Mouse (Mus musculus) stomach, embryonic 15.5 days (tissue): ENCODE data around the gene Ctsa. TPM values are rescaled to one million over a fixed set of nuclear protein-coding genes. Genes with fewer than 3 reads are reported as not detected.

Source experiments
- ATAC-seq: fragments of 200-750 bp; cut with Nextera tagmentation; 2 replicates; pipeline ENCODE4 v1.8.0; 2017; ENCODE audit warnings: low read depth, moderate number of reproducible peaks, moderate TSS enrichment; ENCODE audit not compliant: insufficient read depth, low FRiP score
- H3K27ac ChIP-seq: fragments of 300-500 bp; sonication (generic); 2 replicates; pipeline ENCODE4 v1.5.1; 2015; ENCODE audit warnings: mild to moderate bottlenecking, inconsistent platforms
- H3K27me3 ChIP-seq: fragments of 300-500 bp; sonication (generic); replicated peaks from 2 replicates; pipeline ENCODE4 v1.6.1; 2015; ENCODE audit warnings: inconsistent platforms
- H3K36me3 ChIP-seq: fragments of 300-500 bp; sonication (generic); 2 replicates; pipeline ENCODE4 v1.6.1; 2015; ENCODE audit warnings: inconsistent platforms
- H3K4me1 ChIP-seq: fragments of 300-500 bp; sonication (generic); 2 replicates; pipeline ENCODE4 v1.6.1; 2015; ENCODE audit warnings: inconsistent platforms
- H3K4me2 ChIP-seq: fragments of 300-500 bp; sonication (generic); 2 replicates; pipeline ENCODE4 v1.6.1; 2015; ENCODE audit warnings: mild to moderate bottlenecking, inconsistent platforms
- H3K4me3 ChIP-seq: fragments of 300-500 bp; sonication (generic); replicated peaks from 2 replicates; pipeline ENCODE4 v1.5.1; 2015; ENCODE audit warnings: inconsistent platforms
- H3K9ac ChIP-seq: fragments of 300-500 bp; sonication (generic); 2 replicates; pipeline ENCODE4 v1.6.1; 2015; ENCODE audit warnings: inconsistent platforms
- H3K9me3 ChIP-seq: fragments of 300-500 bp; sonication (generic); 2 replicates; pipeline ENCODE4 v1.6.1; 2016; ENCODE audit warnings: inconsistent platforms
- WGBS: fragments of 180-500 bp; shearing (Covaris S2); methylation state at CpG from one replicate; pipeline ENCODE4 v1.1.7; 2015; 5-methylcytosine and 5-hydroxymethylcytosine counted together
- polyA plus RNA-seq: library from polyadenylated mRNA; unstranded; fragments of >200 nt; fragmentation: Nextera tagmentation; extraction: Ambion mirVana; gene quantifications from 2 replicates; pipeline ENCODE4 v1.2.1, GENCODE M21; 2015

The Ctsa gene
- polyA plus RNA-seq = 132 and 159 TPM in 2 replicates

DNA sequence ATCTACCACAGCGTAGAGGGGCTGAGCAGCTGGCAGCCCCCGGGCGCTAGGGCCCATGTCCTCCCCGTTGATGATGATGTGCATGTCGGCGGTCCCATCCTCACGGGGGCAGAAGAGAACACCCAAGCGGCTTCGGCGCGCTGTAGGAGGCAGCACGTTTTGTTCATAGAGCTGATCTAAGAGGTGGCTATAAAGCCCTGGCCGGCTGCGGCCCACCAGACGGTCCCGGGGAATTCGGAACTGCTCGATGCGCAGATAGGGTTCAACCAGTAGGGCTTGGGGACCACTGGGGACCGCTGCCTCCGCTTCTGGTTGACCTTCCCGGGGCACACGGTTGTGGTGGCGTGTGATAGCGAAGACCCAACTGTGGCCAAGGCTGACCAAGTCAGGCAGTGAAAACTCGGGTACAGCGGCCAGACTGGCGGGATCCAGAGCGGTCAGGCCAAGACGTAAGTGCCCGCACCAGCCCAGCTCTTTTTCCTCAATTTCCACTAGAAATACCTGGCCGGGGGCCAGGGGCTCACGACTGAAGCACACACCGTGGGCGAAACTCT lies at the start of gene Ctsa:
Ctsa (plus strand) TSS at position 126 of the 554 bp plus-strand sequence.
- Histone ChIP-seq H3K4me1 (peaks cover 17% of the 10 kb centered on the region), H3K4me2 (peak within 1 kb of the TSS; percentile 98), H3K9me3 (no peaks in the 10 kb centered on the region), H3K27ac (peak within 1 kb of the TSS; percentile 87), H3K9ac (peak within 1 kb of the TSS; percentile 81), H3K27me3 (no peaks in the 10 kb centered on the region), H3K4me3 (peak within 1 kb of the TSS; percentile 63), H3K36me3 (0 out of 2 replicates have a peak, but pooled peaks cover 3% of the 10 kb centered on the region)
- peak; percentile 69 for ATAC-seq
- WGBS = under 1% methylated on average over 35 of the region's 35 CpGs

DNA sequence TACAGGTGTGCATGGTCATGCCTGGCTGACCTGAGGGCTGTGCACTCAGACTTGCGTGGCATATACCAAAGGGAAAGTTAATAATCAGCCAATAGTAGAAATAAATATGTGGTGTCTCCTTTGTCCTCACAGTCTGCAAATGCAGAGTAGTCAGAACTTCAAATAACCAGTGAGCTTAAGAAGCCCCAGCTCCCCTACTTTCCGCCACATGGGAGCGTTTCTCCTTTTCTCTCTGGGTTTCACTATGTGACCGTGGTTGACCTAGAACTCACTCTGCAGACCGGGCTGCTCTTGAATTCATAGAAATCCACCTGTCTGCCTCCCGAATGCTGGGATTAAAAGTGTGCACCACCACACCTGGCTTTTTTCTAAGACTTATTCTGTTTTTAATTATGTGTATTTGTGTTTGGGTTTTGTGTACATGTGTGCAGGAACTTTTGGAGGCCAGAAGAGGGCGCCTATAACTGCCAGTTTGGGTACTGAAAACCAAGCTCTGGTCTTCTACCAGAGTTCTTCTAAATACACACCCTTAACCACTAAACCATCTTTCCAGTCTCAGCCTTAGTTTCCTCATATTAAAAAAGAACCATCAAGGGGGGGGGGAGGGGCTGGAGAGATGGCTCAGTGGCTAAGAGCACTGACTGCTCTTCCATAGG lies 48.6 kb upstream of the Ctsa start:
- WGBS = 74% methylated on average over 7 of the region's 7 CpGs

GRCm38 (mm10) chr2:164784869-164785420 lies 47.7 kb upstream of the Ctsa start:
- Histone ChIP-seq H3K27me3 (no peaks in the 10 kb centered on the region), H3K4me2 (peak overlapping the region; percentile 84), H3K4me1 (peaks cover 21% of the 10 kb centered on the region; the same call in 1 of the 2 replicates), H3K9me3 (no peaks in the 10 kb centered on the region), H3K36me3 (no peaks in the 10 kb centered on the region), H3K4me3 (peak overlapping the region; percentile 68), H3K27ac (peak overlapping the region; percentile 94), H3K9ac (peak overlapping the region; percentile 73; the same call in 1 of the 2 replicates)
- ATAC-seq = no peak
- WGBS = under 1% methylated on average over 7 of the region's 7 CpGs

More for the DNA sequence above, 48.6 kb upstream of the Ctsa start:
- Histone ChIP-seq H3K27ac (no peak overlapping the region), H3K4me1 (peaks cover 21% of the 10 kb centered on the region; the same call in 1 of the 2 replicates), H3K36me3 (no peaks in the 10 kb centered on the region), H3K4me2 (no peak overlapping the region), H3K4me3 (no peak overlapping the region), H3K27me3 (no peaks in the 10 kb centered on the region), H3K9ac (no peak overlapping the region), H3K9me3 (no peaks in the 10 kb centered on the region)
- no peak for ATAC-seq

GRCm38 (mm10) chr2:164785481-164786387 lies 46.9 kb upstream of the Ctsa start, which contains the start of gene Snx21:
Gene Snx21, plus strand, starts transcription at chr2:164785823.
- Histone ChIP-seq H3K27ac (peak within 1 kb of the TSS; percentile 94), H3K9me3 (no peaks in the 10 kb centered on the region), H3K4me3 (peak within 1 kb of the TSS; percentile 68), H3K9ac (peak within 1 kb of the TSS; percentile 73), H3K36me3 (no peaks in the 10 kb centered on the region), H3K4me1 (peaks cover 21% of the 10 kb centered on the region; the same call in 1 of the 2 replicates), H3K27me3 (no peaks in the 10 kb centered on the region), H3K4me2 (peak within 1 kb of the TSS; percentile 84)
- under 1% methylated on average over 75 of the region's 89 CpGs for WGBS
- peak; percentile 94 for ATAC-seq

GRCm38 (mm10) chr2:164786388-164786885 lies 46.2 kb upstream of the Ctsa start:
- Histone ChIP-seq H3K9ac (peak overlapping the region; percentile 73), H3K4me2 (peak overlapping the region; percentile 84), H3K36me3 (no peaks in the 10 kb centered on the region), H3K27ac (peak overlapping the region; percentile 94), H3K9me3 (no peaks in the 10 kb centered on the region), H3K4me1 (peaks cover 21% of the 10 kb centered on the region; the same call in 1 of the 2 replicates), H3K27me3 (no peaks in the 10 kb centered on the region), H3K4me3 (peak overlapping the region; percentile 68)
- ATAC-seq = no peak
- WGBS = 10% methylated on average over 15 of the region's 15 CpGs

GRCm38 (mm10) chr2:164787032-164787431 lies 45.6 kb upstream of the Ctsa start:
- H3K27me3 ChIP-seq = no peaks in the 10 kb centered on the region
- H3K4me3 ChIP-seq = peak overlapping the region; percentile 68; the same call in 1 of the 2 replicates
- peaks cover 21% of the 10 kb centered on the region; the same call in 1 of the 2 replicates for H3K4me1 ChIP-seq
- H3K9ac ChIP-seq = no peak overlapping the region
- no peaks in the 10 kb centered on the region for H3K9me3 ChIP-seq
- H3K27ac ChIP-seq = 0 out of 2 replicates have a peak overlapping the region, but pooled peaks have one; percentile 6
- 79% methylated on average over 3 of the region's 3 CpGs for WGBS
- peaks cover 4% of the 10 kb centered on the region for H3K36me3 ChIP-seq
- ATAC-seq = no peak
- peak overlapping the region; percentile 84 for H3K4me2 ChIP-seq

GRCm38 (mm10) chr2:164787779-164788178 lies 44.9 kb upstream of the Ctsa start:
- no peak overlapping the region for H3K4me2 ChIP-seq
- H3K27me3 ChIP-seq = no peaks in the 10 kb centered on the region
- peaks cover 21% of the 10 kb centered on the region; the same call in 1 of the 2 replicates for H3K4me1 ChIP-seq
- ATAC-seq = no peak
- peaks cover 11% of the 10 kb centered on the region for H3K36me3 ChIP-seq
- no peak overlapping the region for H3K27ac ChIP-seq
- H3K9ac ChIP-seq = no peak overlapping the region
- no peaks in the 10 kb centered on the region for H3K9me3 ChIP-seq
- WGBS = 79% methylated on average over 10 of the region's 10 CpGs
- no peak overlapping the region for H3K4me3 ChIP-seq

DNA sequence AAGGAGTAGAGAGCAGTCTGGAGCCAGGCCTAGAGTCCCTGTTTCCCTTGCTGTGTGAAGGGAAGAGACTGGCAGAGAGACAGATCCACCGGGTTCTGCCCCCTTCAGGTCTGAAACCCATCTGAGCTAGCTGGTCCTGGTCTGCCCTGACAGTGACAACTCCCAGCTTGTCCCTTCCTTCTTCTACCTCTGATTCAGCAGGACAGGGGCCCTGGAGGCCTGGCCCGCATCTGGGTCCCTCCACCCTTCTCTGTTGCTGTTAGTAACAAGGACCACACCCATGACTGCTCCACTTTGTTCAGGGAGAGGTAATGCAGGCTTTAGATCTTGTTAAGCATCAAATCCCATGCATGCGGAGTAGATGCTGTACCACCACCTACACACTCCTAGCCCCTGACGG lies 44.3 kb upstream of the Ctsa start:
- Histone ChIP-seq H3K9me3 (no peaks in the 10 kb centered on the region), H3K27ac (no peak overlapping the region), H3K4me2 (no peak overlapping the region), H3K9ac (no peak overlapping the region), H3K4me1 (peaks cover 21% of the 10 kb centered on the region; the same call in 1 of the 2 replicates), H3K4me3 (no peak overlapping the region), H3K27me3 (no peaks in the 10 kb centered on the region), H3K36me3 (peaks cover 14% of the 10 kb centered on the region)
- ATAC-seq = no peak
- 59% methylated on average over 4 of the region's 4 CpGs for WGBS

- H3K36me3 ChIP-seq = peaks cover 28% of the 10 kb centered on the region
- H3K4me1 ChIP-seq = peaks cover 18% of the 10 kb centered on the region
- WGBS = 65% methylated on average over 4 of the region's 4 CpGs
These were observed 42.2 kb upstream of the Ctsa start for GRCm38 (mm10) chr2:164790451-164790850.

DNA sequence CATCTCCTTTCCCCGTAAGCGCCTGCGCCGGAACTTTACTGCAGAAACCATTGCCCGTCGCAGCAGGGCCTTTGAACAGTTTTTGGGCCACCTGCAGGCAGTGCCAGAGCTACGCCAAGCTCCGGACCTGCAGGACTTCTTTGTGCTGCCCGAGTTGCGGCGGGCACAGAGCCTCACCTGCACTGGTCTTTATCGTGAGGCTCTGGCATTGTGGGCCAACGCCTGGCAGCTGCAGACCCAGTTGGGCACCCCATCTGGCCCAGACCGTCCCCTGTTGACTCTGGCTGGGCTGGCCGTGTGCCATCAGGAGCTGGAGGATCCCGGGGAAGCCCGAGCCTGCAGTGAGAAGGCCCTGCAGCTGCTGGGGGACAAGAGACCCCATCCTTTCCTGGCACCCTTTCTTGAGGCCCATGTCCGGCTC lies 40.8 kb upstream of the Ctsa start:
- no peak overlapping the region for H3K27ac ChIP-seq
- no peak overlapping the region for H3K9ac ChIP-seq

More at GRCm38 (mm10) chr2:164790451-164790850, 42.2 kb upstream of the Ctsa start:
- no peak overlapping the region for H3K4me3 ChIP-seq
- H3K4me2 ChIP-seq = no peak overlapping the region
- H3K9me3 ChIP-seq = no peaks in the 10 kb centered on the region
- H3K9ac ChIP-seq = no peak overlapping the region
- no peak overlapping the region for H3K27ac ChIP-seq
- ATAC-seq = no peak
- H3K27me3 ChIP-seq = no peaks in the 10 kb centered on the region

More for the DNA sequence above, 40.8 kb upstream of the Ctsa start:
- H3K27me3 ChIP-seq = no peaks in the 10 kb centered on the region
- WGBS = 92% methylated on average over 18 of the region's 18 CpGs
- H3K36me3 ChIP-seq = peaks cover 31% of the 10 kb centered on the region
- H3K4me3 ChIP-seq = no peak overlapping the region
- ATAC-seq = no peak
- no peak overlapping the region for H3K4me2 ChIP-seq
- H3K9me3 ChIP-seq = no peaks in the 10 kb centered on the region
- H3K4me1 ChIP-seq = peaks cover 14% of the 10 kb centered on the region
